Mouse (Mus musculus) heart, embryonic 10.5 days (tissue): ENCODE data around the gene Erbb3. TPM values are rescaled to one million over a fixed set of nuclear protein-coding genes. Genes with fewer than 3 reads are reported as not detected.
A peak's percentile ranks its signal among the peaks of the same experiment; 100 is the strongest.

Experiments
- DNase-seq: peaks from one replicate; pipeline ENCODE4 v3.0.0-alpha.2; 2017; ENCODE audit warnings: low spot score
- H3K27ac ChIP-seq: fragments of 300-500 bp; sonication (generic); 2 replicates; pipeline ENCODE4 v1.5.1; 2016; ENCODE audit warnings: mild to moderate bottlenecking
- H3K27me3 ChIP-seq: fragments of 300-500 bp; sonication (generic); 2 replicates; pipeline ENCODE4 v1.6.1; 2016; ENCODE audit warnings: mild to moderate bottlenecking; ENCODE audit not compliant: poor library complexity, insufficient read depth, severe bottlenecking
- H3K36me3 ChIP-seq: fragments of 300-500 bp; sonication (generic); 2 replicates; pipeline ENCODE4 v1.6.1; 2016; ENCODE audit warnings: mild to moderate bottlenecking, moderate library complexity
- H3K4me1 ChIP-seq: fragments of 300-500 bp; sonication (generic); 2 replicates; pipeline ENCODE4 v1.6.1; 2016; ENCODE audit warnings: mild to moderate bottlenecking
- H3K4me3 ChIP-seq: fragments of 300-500 bp; sonication (generic); 2 replicates; pipeline ENCODE4 v1.5.1; 2016; ENCODE audit warnings: mild to moderate bottlenecking, moderate library complexity
- H3K9me3 ChIP-seq: fragments of 300-500 bp; sonication (generic); 2 replicates; pipeline ENCODE4 v1.6.1; 2016; ENCODE audit warnings: mild to moderate bottlenecking, moderate library complexity
- WGBS: fragments of 180-500 bp; shearing (Covaris S2); methylation state at CpG from one replicate; pipeline ENCODE4 v1.1.7; 2016; 5-methylcytosine and 5-hydroxymethylcytosine counted together
- polyA plus RNA-seq: library from polyadenylated mRNA; unstranded; fragments of >200 nt; fragmentation: Nextera tagmentation; extraction: Ambion mirVana; gene quantifications from 2 replicates; pipeline ENCODE4 v1.2.1, GENCODE M21; 2016

The Erbb3 gene
- polyA plus RNA-seq, 1 experiment from 2014 or later, result 7.4 TPM

DNA sequence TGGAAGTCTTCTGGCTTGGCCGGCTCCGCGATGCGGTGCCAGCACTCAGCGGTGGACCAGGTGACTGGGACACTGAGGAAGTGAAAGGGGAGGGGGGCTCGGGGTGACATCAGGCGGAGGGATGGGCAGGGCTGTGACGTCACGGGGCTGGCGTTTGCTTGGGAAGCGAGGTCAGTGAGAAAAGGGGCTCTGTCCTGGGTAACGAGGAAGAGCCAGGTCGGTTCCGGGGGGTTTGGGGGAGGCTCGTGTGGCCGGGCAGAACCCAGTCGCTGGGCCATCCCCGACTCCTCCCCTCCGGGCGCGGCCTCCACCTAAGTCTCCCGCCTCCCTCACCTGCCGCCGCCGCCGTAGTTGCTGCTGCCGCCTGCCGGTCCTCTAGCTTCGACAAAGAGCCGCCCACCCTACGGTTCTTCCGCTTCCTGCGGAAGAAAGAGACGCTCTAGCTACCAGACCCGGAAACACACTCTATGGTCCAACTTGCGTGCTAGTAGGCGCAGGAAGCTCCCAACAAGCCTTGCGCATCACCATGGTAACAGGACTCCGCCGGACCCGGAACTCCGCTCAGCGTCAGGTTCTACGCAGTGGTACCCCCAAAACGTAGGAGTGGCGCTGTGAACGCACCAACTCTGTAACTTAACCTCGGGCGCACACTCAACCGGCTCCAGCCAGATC, 42.0 kb downstream of the Erbb3 start, which contains the start of gene Zc3h10:
Zc3h10 (minus strand) TSS at position 414 of the 672 bp plus-strand sequence.
- Histone ChIP-seq H3K4me3 (peak within 1 kb of the TSS; percentile 80), H3K27ac (peak within 1 kb of the TSS; percentile 96), H3K4me1 (peaks cover 17% of the 10 kb centered on the region), H3K9me3 (no peaks in the 10 kb centered on the region), H3K27me3 (no peaks in the 10 kb centered on the region), H3K36me3 (peaks cover 33% of the 10 kb centered on the region)
- DNase-seq, result peak; percentile 99
- under 1% methylated on average over 46 of the region's 50 CpGs for WGBS

GRCm38 (mm10) chr10:128546787-128547186, 42.7 kb downstream of the Erbb3 start:
- no peak for DNase-seq
- 26% methylated on average over 7 of the region's 7 CpGs for WGBS

DNA sequence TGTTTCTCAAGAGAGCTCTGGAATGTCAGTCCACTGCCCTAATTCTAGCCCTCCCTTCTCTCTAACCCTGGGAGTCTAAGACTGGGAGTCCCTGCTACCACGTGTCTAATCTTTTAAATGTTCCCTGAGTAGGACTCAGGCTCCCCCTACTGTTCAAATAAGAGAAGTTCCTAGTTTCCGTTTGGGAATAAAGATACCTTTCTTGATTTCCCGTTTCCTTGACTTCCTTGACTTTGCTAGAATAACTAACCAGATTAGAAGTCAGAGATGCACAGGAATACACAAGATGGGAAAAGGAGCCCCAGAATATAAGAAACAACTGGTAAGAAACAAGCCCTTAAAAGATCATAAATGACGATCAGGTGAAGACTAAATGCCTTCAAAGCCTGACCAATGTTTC, 43.1 kb downstream of the Erbb3 start:
- Histone ChIP-seq H3K36me3 (peaks cover 42% of the 10 kb centered on the region), H3K27me3 (no peaks in the 10 kb centered on the region), H3K4me3 (peak overlapping the region; percentile 80), H3K4me1 (peaks cover 17% of the 10 kb centered on the region), H3K27ac (peak overlapping the region; percentile 90), H3K9me3 (no peaks in the 10 kb centered on the region)
- 16% methylated on average over 4 of the region's 4 CpGs for WGBS
- DNase-seq, result no peak

More at GRCm38 (mm10) chr10:128546787-128547186, 42.7 kb downstream of the Erbb3 start:
- Histone ChIP-seq H3K4me3 (peak overlapping the region; percentile 80), H3K27me3 (no peaks in the 10 kb centered on the region), H3K27ac (peak overlapping the region; percentile 90), H3K9me3 (no peaks in the 10 kb centered on the region), H3K4me1 (peaks cover 17% of the 10 kb centered on the region), H3K36me3 (peaks cover 39% of the 10 kb centered on the region)

DNA sequence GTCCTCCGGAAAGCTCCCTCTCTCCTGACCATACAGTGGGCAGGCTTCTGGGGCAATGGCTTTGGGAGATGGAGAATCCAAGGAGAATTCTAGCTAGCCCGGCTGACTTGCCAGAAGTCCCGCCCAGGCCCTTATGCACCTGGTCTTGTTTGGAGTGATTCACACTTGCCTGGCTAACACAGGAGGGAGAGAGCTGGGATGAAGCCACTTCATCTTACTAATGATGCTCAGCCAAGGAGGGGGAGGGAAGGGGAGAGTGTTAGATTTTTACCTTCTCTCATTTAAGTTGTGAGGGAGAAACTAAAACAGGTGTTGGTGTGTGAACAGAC, 43.9 kb downstream of the Erbb3 start:
- peaks cover 17% of the 10 kb centered on the region for H3K4me1 ChIP-seq
- no peak for DNase-seq
- no peaks in the 10 kb centered on the region for H3K9me3 ChIP-seq
- no peak overlapping the region for H3K4me3 ChIP-seq
- WGBS, result 85% methylated on average over 3 of the region's 3 CpGs
- H3K36me3 ChIP-seq, result peaks cover 42% of the 10 kb centered on the region
- no peaks in the 10 kb centered on the region for H3K27me3 ChIP-seq
- H3K27ac ChIP-seq, result no peak overlapping the region

GRCm38 (mm10) chr10:128544674-128545569, 44.5 kb downstream of the Erbb3 start:
- Histone ChIP-seq H3K4me3 (no peak overlapping the region), H3K36me3 (peaks cover 42% of the 10 kb centered on the region), H3K4me1 (peaks cover 17% of the 10 kb centered on the region), H3K9me3 (no peaks in the 10 kb centered on the region), H3K27me3 (no peaks in the 10 kb centered on the region), H3K27ac (0 out of 2 replicates have a peak overlapping the region, but pooled peaks have one; percentile 44)
- no peak for DNase-seq
- WGBS, result 94% methylated on average over 37 of the region's 37 CpGs

- peaks cover 17% of the 10 kb centered on the region for H3K4me1 ChIP-seq
- WGBS, result 94% methylated on average over 15 of the region's 15 CpGs
- DNase-seq, result no peak
- H3K9me3 ChIP-seq, result no peaks in the 10 kb centered on the region
- H3K4me3 ChIP-seq, result no peak overlapping the region
- H3K27ac ChIP-seq, result peak overlapping the region; percentile 44; the same call in 1 of the 2 replicates
- H3K27me3 ChIP-seq, result no peaks in the 10 kb centered on the region
- peaks cover 42% of the 10 kb centered on the region for H3K36me3 ChIP-seq
Measured at GRCm38 (mm10) chr10:128544151-128544657, 45.2 kb downstream of the Erbb3 start.

GRCm38 (mm10) chr10:128543100-128543499, 46.4 kb downstream of the Erbb3 start:
- Histone ChIP-seq H3K36me3 (peaks cover 42% of the 10 kb centered on the region), H3K9me3 (no peaks in the 10 kb centered on the region), H3K27me3 (no peaks in the 10 kb centered on the region), H3K27ac (peak overlapping the region; percentile 29; the same call in 1 of the 2 replicates), H3K4me1 (peaks cover 17% of the 10 kb centered on the region), H3K4me3 (peak overlapping the region; percentile 15; the same call in 1 of the 2 replicates)
- no peak for DNase-seq
- WGBS, result 55% methylated on average over 2 of the region's 2 CpGs

DNA sequence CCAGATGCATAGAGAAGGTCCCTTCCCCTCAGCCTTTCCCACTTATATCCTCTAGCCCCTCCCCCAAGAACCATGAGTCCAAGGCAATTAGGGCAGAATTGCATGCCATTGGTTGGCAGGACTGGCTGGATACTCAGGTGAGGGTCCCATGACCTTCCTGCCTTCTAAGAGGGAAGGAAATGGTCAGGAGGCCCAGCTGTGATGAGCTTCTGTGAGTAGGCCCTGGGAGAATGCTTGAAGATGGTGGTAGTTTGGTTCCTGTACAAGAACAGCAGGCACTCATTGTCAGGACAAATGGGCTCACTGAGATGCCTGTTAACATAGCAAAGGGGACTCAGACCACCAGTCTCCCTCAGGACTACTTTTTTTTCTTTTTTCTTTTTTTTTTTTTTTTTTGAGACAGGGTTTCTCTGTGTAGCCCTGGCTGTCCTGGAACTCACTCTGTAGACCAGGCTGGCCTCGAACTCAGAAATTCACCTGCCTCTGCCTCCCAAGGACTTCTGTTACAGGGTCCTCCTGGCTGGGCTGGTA, 51.0 kb downstream of the Erbb3 start:
- DNase-seq, result no peak
- Histone ChIP-seq H3K36me3 (peaks cover 18% of the 10 kb centered on the region), H3K4me3 (no peak overlapping the region), H3K9me3 (no peaks in the 10 kb centered on the region), H3K4me1 (peaks cover 7% of the 10 kb centered on the region), H3K27me3 (no peaks in the 10 kb centered on the region), H3K27ac (no peak overlapping the region)
- 80% methylated on average over 1 of the region's 1 CpGs for WGBS

DNA sequence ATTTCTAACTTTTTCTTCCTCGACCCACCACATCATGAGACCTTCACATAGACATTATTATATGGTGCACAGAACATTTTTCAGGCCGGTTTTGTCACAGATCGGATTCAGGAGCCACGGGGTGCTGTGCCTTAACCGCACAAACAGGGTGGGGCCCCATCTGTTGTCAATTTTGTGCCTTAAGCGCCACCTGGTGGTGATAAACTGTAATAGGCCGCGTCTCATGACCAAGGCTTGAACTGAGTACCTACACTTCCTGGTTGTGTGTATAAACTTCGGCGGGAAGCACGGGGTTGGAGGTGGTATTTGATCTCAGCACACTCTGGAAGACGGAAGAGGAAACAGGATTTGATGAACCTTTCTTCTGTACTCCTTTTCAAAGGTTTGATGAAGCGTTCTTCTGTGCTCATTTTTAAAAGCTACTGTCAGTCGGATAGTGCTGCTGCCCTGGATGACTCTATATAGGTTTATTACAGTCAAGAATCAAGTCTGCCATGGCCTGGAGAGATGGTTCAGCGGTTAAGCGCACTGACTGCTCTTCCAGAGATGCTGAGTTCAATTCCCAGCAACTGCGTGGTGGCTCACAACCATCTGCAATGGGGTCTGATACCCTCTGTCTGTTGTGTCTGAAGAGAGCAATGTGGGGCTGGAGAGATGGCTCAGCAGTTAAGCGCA, 53.0 kb downstream of the Erbb3 start:
- Histone ChIP-seq H3K27me3 (no peaks in the 10 kb centered on the region), H3K4me1 (no peaks in the 10 kb centered on the region), H3K27ac (peak overlapping the region; percentile 78), H3K4me3 (peak overlapping the region; percentile 41), H3K36me3 (0 out of 2 replicates have a peak, but pooled peaks cover under 1% of the 10 kb centered on the region), H3K9me3 (no peaks in the 10 kb centered on the region)
- DNase-seq, result peak; percentile 96
- WGBS, result 16% methylated on average over 18 of the region's 18 CpGs

DNA sequence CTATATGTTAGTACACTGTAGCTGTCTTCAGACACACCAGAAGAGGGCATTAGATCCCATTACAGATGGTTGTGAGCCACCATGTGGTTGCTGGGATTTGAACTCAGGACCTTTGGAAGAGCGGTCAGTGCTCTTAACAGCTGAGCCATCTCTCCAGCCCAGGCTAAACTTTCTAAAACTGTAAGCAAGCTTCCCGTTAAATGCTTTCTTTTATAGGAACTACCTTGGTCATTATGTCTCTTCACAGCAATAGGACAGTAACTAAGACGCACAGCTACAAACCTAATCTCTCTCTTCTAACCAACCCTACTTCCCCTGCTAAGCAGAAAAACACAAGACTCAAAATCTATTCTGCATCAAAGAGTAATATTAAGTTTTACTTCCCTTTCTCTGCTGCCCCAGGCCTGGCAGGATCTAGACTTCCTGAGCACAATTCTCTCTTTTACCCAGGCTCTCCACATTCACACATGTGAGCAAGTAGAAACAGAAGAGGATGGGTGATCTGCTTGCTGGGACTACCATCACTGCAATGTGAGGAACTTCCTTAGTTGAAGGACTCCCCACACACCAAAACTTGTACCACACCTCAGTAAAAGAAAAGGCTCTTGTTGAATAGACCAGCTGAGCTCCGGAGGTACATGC, 53.7 kb downstream of the Erbb3 start:
- DNase-seq, result no peak
- no peaks in the 10 kb centered on the region for H3K4me1 ChIP-seq
- peak overlapping the region; percentile 41 for H3K4me3 ChIP-seq
- H3K27ac ChIP-seq, result peak overlapping the region; percentile 78; the same call in 1 of the 2 replicates
- H3K36me3 ChIP-seq, result no peaks in the 10 kb centered on the region
- H3K9me3 ChIP-seq, result no peaks in the 10 kb centered on the region
- WGBS, result 74% methylated on average over 4 of the region's 4 CpGs
- H3K27me3 ChIP-seq, result no peaks in the 10 kb centered on the region

DNA sequence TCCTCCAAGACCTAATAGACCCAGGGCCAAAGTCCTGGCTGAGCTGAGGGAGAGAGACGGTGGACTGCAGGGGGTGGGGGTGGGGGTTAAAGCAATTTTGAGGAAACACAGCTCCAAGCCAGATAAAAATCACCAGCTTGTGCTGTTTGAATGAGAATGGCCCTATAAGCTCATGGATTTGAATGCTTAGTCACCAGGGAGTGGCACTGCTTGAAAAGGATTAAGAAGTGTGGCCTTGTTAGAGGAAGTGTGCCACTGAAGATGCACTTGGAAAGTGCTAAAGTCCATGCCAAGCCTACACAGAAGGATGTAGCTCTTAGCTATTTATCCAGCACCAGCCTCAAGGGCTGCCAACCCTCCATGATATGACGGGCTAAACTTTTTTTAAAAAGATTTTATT, 54.2 kb downstream of the Erbb3 start:
- Histone ChIP-seq H3K36me3 (no peaks in the 10 kb centered on the region), H3K9me3 (no peaks in the 10 kb centered on the region), H3K27me3 (no peaks in the 10 kb centered on the region), H3K27ac (no peak overlapping the region), H3K4me3 (no peak overlapping the region), H3K4me1 (no peaks in the 10 kb centered on the region)
- DNase-seq, result no peak
- WGBS, result 74% methylated on average over 2 of the region's 2 CpGs
